Comparison of ENCODE assay signal across 12 mouse cellular contexts in genomic region chr8:94564421-94564820, GRCm38 (mm10).
"Had no signal": no experiment of that assay in that cellular context is flagged by ENCODE, and none has a peak within 500 bp of the region (broad histone marks: within the 10 kb centered on the region; RNA-seq: fewer than 3 reads in every experiment).

No protein-coding gene starts in this region.

- H3K9me3 ChIP-seq: limb, embryonic 13.5 days; midbrain, embryonic 13.5 days; neural tube, embryonic 15.5 days had no signal

- H3K36me3 ChIP-seq: limb, embryonic 13.5 days; midbrain, embryonic 13.5 days; neural tube, embryonic 15.5 days had no signal

- DNase-seq: kidney, postnatal 4 days; left cerebral cortex, postnatal 4 days; lung, adult 18-20 months; right cerebral cortex, adult 18-20 months; right cerebral cortex, postnatal 25 days; thymus, postnatal 4 days had no signal

- H3K4me2 ChIP-seq: limb, embryonic 13.5 days; midbrain, embryonic 13.5 days; neural tube, embryonic 15.5 days had no signal

- H3K4me3 ChIP-seq: layer of hippocampus, adult 2 months; limb, embryonic 13.5 days; midbrain, embryonic 13.5 days; myocyte; neural tube, embryonic 15.5 days had no signal

- H3K27me3 ChIP-seq: limb, embryonic 13.5 days; neural tube, embryonic 15.5 days had no signal

- ATAC-seq: midbrain, embryonic 13.5 days had no signal

- H3K27ac ChIP-seq: layer of hippocampus, adult 2 months; limb, embryonic 13.5 days; liver, embryonic 14.5 days; midbrain, embryonic 13.5 days; neural tube, embryonic 15.5 days had no signal

- H3K9ac ChIP-seq: limb, embryonic 13.5 days; liver, embryonic 14.5 days; midbrain, embryonic 13.5 days; neural tube, embryonic 15.5 days had no signal
